Mouse (Mus musculus) limb, embryonic 14.5 days (tissue): ENCODE measurements at regions not wholly inside any gene's neighbourhood (a gene's known extent, or its start where the extent isn't known, plus 50 kb on each side); places are given as distances from the start of the nearest gene placed in this dataset.

Experiments used
- ATAC-seq: fragments of 200-750 bp; cut with Nextera tagmentation; 2 replicates; pipeline ENCODE4 v1.8.0; 2017; ENCODE audit warnings: low read depth, moderate number of reproducible peaks, moderate TSS enrichment; ENCODE audit not compliant: low FRiP score
- DNase-seq: peaks from one replicate; pipeline ENCODE4 v3.0.0-alpha.2; 2015; ENCODE audit warnings: low spot score
- H3K27ac ChIP-seq: fragments of 300-500 bp; sonication (generic); replicated peaks from 2 replicates; pipeline ENCODE4 v1.5.1; 2014; ENCODE audit warnings: low read depth, mild to moderate bottlenecking, low read length, moderate library complexity, mixed read lengths
- H3K27me3 ChIP-seq: fragments of 300-500 bp; sonication (generic); 2 replicates; pipeline ENCODE4 v1.6.1; 2014; ENCODE audit warnings: low read length, mixed read lengths; ENCODE audit not compliant: control insufficient read depth, insufficient read depth
- H3K36me3 ChIP-seq: fragments of 300-500 bp; sonication (generic); 2 replicates; pipeline ENCODE4 v1.6.1; 2014; ENCODE audit warnings: mild to moderate bottlenecking, low read length, moderate library complexity, mixed read lengths; ENCODE audit not compliant: control insufficient read depth, insufficient read depth
- H3K4me1 ChIP-seq: fragments of 300-500 bp; sonication (generic); 2 replicates; pipeline ENCODE4 v1.6.1; 2014; ENCODE audit warnings: antibody characterized with exemption, low read length, mixed read lengths; ENCODE audit not compliant: control insufficient read depth, insufficient read depth
- H3K4me2 ChIP-seq: fragments of 300-500 bp; sonication (generic); replicated peaks from 2 replicates; pipeline ENCODE4 v1.6.1; 2014; ENCODE audit warnings: low read depth, mild to moderate bottlenecking, low read length, moderate library complexity; ENCODE audit not compliant: severe bottlenecking
- H3K4me3 ChIP-seq: fragments of 300-500 bp; sonication (generic); replicated peaks from 2 replicates; pipeline ENCODE4 v1.5.1; 2014; ENCODE audit warnings: low read length
- H3K9ac ChIP-seq: fragments of 300-500 bp; sonication (generic); 2 replicates; pipeline ENCODE4 v1.6.1; 2014; ENCODE audit warnings: mild to moderate bottlenecking, low read depth, low read length, moderate library complexity; ENCODE audit not compliant: severe bottlenecking
- H3K9me3 ChIP-seq: fragments of 300-500 bp; sonication (generic); 2 replicates; pipeline ENCODE4 v1.6.1; 2016; ENCODE audit warnings: low read length; ENCODE audit not compliant: control insufficient read depth
- POLR2A ChIP-seq: fragments of 200-500 bp; IDR thresholded peaks from 2 replicates; pipeline ENCODE4 v1.8.0; 2012; ENCODE audit warnings: inconsistent platforms, mild to moderate bottlenecking, moderate library complexity, borderline replicate concordance; ENCODE audit not compliant: insufficient read depth, insufficient read length; ENCODE audit errors: extremely low read depth
- WGBS: fragments of 180-500 bp; shearing (Covaris S2); extraction: QIAGEN DNeasy Blood & Tissue Kit; methylation state at CpG from one replicate; pipeline ENCODE4 v1.1.7; 2014; 5-methylcytosine and 5-hydroxymethylcytosine counted together

GRCm38 (mm10) chr9:84195338-84195737 is 270.4 kb downstream of the Bckdhb start:
- Histone ChIP-seq H3K9me3 (no peaks in the 10 kb centered on the region), H3K9ac (no peak overlapping the region), H3K4me3 (no peak overlapping the region), H3K4me1 (no peaks in the 10 kb centered on the region), H3K27me3 (no peaks in the 10 kb centered on the region), H3K27ac (no peak overlapping the region), H3K36me3 (no peaks in the 10 kb centered on the region), H3K4me2 (no peak overlapping the region)
- no peak for ATAC-seq
- DNase-seq, result no peak
- 84% methylated on average over 4 of the region's 4 CpGs for WGBS
- no peak for TF ChIP-seq POLR2A

- no peak for TF ChIP-seq POLR2A
- no peaks in the 10 kb centered on the region for H3K36me3 ChIP-seq
- H3K27ac ChIP-seq, result no peak overlapping the region
- H3K9me3 ChIP-seq, result no peaks in the 10 kb centered on the region
- ATAC-seq (no peak), DNase-seq (no peak)
- no peak overlapping the region for H3K9ac ChIP-seq
- H3K4me1 ChIP-seq, result no peaks in the 10 kb centered on the region
- no peak overlapping the region for H3K4me3 ChIP-seq
- 83% methylated on average over 3 of the region's 3 CpGs for WGBS
- no peak overlapping the region for H3K4me2 ChIP-seq
- no peaks in the 10 kb centered on the region for H3K27me3 ChIP-seq
These were observed 275.3 kb downstream of the Bckdhb start for GRCm38 (mm10) chr9:84200208-84200607.

DNA sequence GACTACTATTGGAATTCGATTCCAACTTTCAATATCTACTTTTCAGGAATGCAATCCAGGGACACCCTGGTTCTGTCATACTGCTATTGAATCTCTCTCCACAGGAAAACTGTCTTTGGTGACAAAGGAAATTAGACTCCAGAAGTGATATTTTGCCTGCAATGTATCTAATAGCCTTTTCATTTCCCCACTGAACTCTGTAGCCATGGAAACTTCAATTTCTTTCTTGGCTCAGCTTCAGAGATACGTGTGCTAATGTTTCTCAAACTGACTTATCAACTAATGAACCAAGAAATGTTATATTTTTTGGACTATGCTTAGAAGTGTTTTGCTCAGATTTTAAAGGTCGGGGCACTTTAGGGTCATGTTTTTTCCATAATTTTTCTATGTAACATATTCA is 279.1 kb downstream of the Bckdhb start:
- Histone ChIP-seq H3K9ac (no peak overlapping the region), H3K27me3 (no peaks in the 10 kb centered on the region), H3K4me3 (no peak overlapping the region), H3K9me3 (no peaks in the 10 kb centered on the region), H3K4me1 (no peaks in the 10 kb centered on the region), H3K27ac (no peak overlapping the region), H3K4me2 (no peak overlapping the region), H3K36me3 (no peaks in the 10 kb centered on the region)
- DNase-seq (no peak), ATAC-seq (no peak)
- no peak for TF ChIP-seq POLR2A
- WGBS, result 76% methylated on average over 3 of the region's 3 CpGs

DNA sequence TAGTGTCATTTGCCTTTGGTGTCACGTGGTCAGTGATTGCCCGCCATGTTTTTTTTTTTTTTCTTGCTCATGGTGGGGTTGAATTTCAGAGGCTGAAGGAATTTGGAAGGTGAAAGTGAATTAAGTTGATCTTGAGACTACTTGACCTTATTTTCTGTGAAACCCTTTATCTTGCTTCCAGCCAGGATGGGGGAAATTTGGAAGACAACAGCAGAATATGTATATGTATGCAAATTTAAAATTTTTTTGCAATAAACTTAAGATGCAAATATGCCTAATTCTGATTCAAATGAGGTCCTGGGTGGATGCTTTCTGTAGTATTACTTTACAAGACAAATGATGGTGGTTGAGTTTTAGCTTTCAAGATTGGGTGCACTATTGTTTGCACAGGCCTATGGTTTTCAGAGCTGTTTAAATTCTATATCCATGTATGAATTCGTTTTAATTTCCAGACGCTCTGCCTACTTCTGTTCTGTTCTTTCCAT is 315.6 kb downstream of the Bckdhb start:
- Histone ChIP-seq H3K9me3 (no peaks in the 10 kb centered on the region), H3K9ac (no peak overlapping the region), H3K27me3 (no peaks in the 10 kb centered on the region), H3K36me3 (no peaks in the 10 kb centered on the region), H3K4me1 (no peaks in the 10 kb centered on the region), H3K4me2 (no peak overlapping the region), H3K4me3 (no peak overlapping the region), H3K27ac (no peak overlapping the region)
- ATAC-seq, result no peak
- no peak for TF ChIP-seq POLR2A
- DNase-seq, result no peak
- 83% methylated on average over 4 of the region's 4 CpGs for WGBS

GRCm38 (mm10) chr9:84249765-84250164 is 324.8 kb downstream of the Bckdhb start:
- DNase-seq, result no peak
- Histone ChIP-seq H3K36me3 (no peaks in the 10 kb centered on the region), H3K4me3 (no peak overlapping the region), H3K4me2 (no peak overlapping the region), H3K27me3 (no peaks in the 10 kb centered on the region), H3K4me1 (no peaks in the 10 kb centered on the region), H3K9ac (no peak overlapping the region), H3K27ac (no peak overlapping the region), H3K9me3 (no peaks in the 10 kb centered on the region)
- WGBS, result 87% methylated on average over 1 of the region's 1 CpGs
- ATAC-seq, result no peak
- no peak for TF ChIP-seq POLR2A
